Mouse (Mus musculus): ENCODE results near the gene Fam222a. TPM values are rescaled to one million over a fixed set of nuclear protein-coding genes. Genes with fewer than 3 reads are reported as not detected.

The Fam222a gene
- polyA plus RNA-seq, 2 experiments = 0.56 to 0.71 TPM

- TF ChIP-seq EP300 (IDR thresholded peaks at IDR 0.05; ENCODE audit: low read depth) (no peak), CTCF (IDR thresholded peaks at IDR 0.05; ENCODE audit: low read depth) (no peak)
- Histone ChIP-seq H3K27me3 (ENCODE audit: control insufficient read depth, insufficient read depth, low read length) (no peaks in the 10 kb centered on the region), H3K9ac (replicated peaks) (no peak overlapping the region), H3K27ac (no peak overlapping the region), H3K4me2 (ENCODE audit: low read depth) (no peak overlapping the region), H3K4me3 (ENCODE audit: insufficient read depth in 1 of 2, low read depth in 2 of 2, low read length in 2 of 2) (no peak overlapping the region), H3K9me3 (ENCODE audit: control insufficient read depth, low read length) (no peaks in the 10 kb centered on the region), H3K36me3 (replicated peaks; ENCODE audit: control insufficient read depth, insufficient read depth, low read depth) (no peaks in the 10 kb centered on the region), H3K4me1 (replicated peaks; ENCODE audit: control insufficient read depth in 2 of 2, insufficient read depth in 2 of 2, low read length in 1 of 2) (peaks cover 7 to 54% of the 10 kb centered on the region in 2 experiments)
- ATAC-seq (ENCODE audit: insufficient read depth) (no peak), DNase-seq (ENCODE audit: low read depth in 3 of 3, low spot score in 3 of 3) (no peak)
- 47% methylated on average over 19 of the region's 19 CpGs for WGBS (ENCODE audit: insufficient replicate concordance)
Measured at GRCm38 (mm10) chr5:114592463-114593160, 24.8 kb downstream of the Fam222a start.

GRCm38 (mm10) chr5:114593161-114593821 lies 25.5 kb downstream of the Fam222a start:
- Histone ChIP-seq H3K4me1 (replicated peaks; ENCODE audit: control insufficient read depth in 2 of 2, insufficient read depth in 2 of 2, low read length in 1 of 2) (peaks cover 7 to 51% of the 10 kb centered on the region in 2 experiments), H3K4me2 (ENCODE audit: low read depth) (no peak overlapping the region), H3K9ac (replicated peaks) (no peak overlapping the region), H3K27me3 (ENCODE audit: control insufficient read depth, insufficient read depth, low read length) (no peaks in the 10 kb centered on the region), H3K4me3 (ENCODE audit: insufficient read depth in 1 of 2, low read depth in 2 of 2, low read length in 2 of 2) (no peak overlapping the region), H3K27ac (no peak overlapping the region), H3K9me3 (ENCODE audit: control insufficient read depth, low read length) (no peaks in the 10 kb centered on the region), H3K36me3 (replicated peaks; ENCODE audit: control insufficient read depth, insufficient read depth, low read depth) (no peaks in the 10 kb centered on the region)
- DNase-seq (ENCODE audit: low read depth in 3 of 3, low spot score in 3 of 3) (no peak), ATAC-seq (ENCODE audit: insufficient read depth) (no peak)
- TF ChIP-seq CTCF (IDR thresholded peaks at IDR 0.05; ENCODE audit: low read depth) (no peak), EP300 (IDR thresholded peaks at IDR 0.05; ENCODE audit: low read depth) (no peak)
- 54% methylated on average over 12 of the region's 12 CpGs for WGBS (ENCODE audit: insufficient replicate concordance)

GRCm38 (mm10) chr5:114593949-114594348 lies 26.1 kb downstream of the Fam222a start:
- Histone ChIP-seq H3K27ac (no peak overlapping the region), H3K4me1 (replicated peaks; ENCODE audit: control insufficient read depth in 2 of 2, insufficient read depth in 2 of 2, low read length in 1 of 2) (peaks cover 7 to 48% of the 10 kb centered on the region in 2 experiments), H3K4me2 (ENCODE audit: low read depth) (no peak overlapping the region), H3K36me3 (replicated peaks; ENCODE audit: control insufficient read depth, insufficient read depth, low read depth) (no peaks in the 10 kb centered on the region), H3K9ac (replicated peaks) (no peak overlapping the region), H3K27me3 (ENCODE audit: control insufficient read depth, insufficient read depth, low read length) (no peaks in the 10 kb centered on the region), H3K4me3 (ENCODE audit: insufficient read depth in 1 of 2, low read depth in 2 of 2, low read length in 2 of 2) (no peak overlapping the region), H3K9me3 (ENCODE audit: control insufficient read depth, low read length) (no peaks in the 10 kb centered on the region)
- no peak for DNase-seq (ENCODE audit: low read depth in 3 of 3, low spot score in 3 of 3)
- no peak for TF ChIP-seq EP300 (IDR thresholded peaks at IDR 0.05; ENCODE audit: low read depth)
- no peak for TF ChIP-seq CTCF (IDR thresholded peaks at IDR 0.05; ENCODE audit: low read depth)
- WGBS (ENCODE audit: insufficient replicate concordance) = 63% methylated on average over 5 of the region's 5 CpGs
- no peak for ATAC-seq (ENCODE audit: insufficient read depth)

GRCm38 (mm10) chr5:114594741-114595241 lies 27.0 kb downstream of the Fam222a start:
- no peaks in the 10 kb centered on the region for H3K9me3 ChIP-seq (ENCODE audit: control insufficient read depth, low read length)
- no peak overlapping the region; the same call in 1 of the 2 replicates for H3K4me2 ChIP-seq (ENCODE audit: low read depth)
- H3K36me3 ChIP-seq (replicated peaks; ENCODE audit: control insufficient read depth, insufficient read depth, low read depth) = no peaks in the 10 kb centered on the region
- no peaks in the 10 kb centered on the region for H3K27me3 ChIP-seq (ENCODE audit: control insufficient read depth, insufficient read depth, low read length)
- TF ChIP-seq CTCF (IDR thresholded peaks at IDR 0.05; ENCODE audit: low read depth) (no peak), EP300 (IDR thresholded peaks at IDR 0.05; ENCODE audit: low read depth) (no peak)
- no peak overlapping the region for H3K27ac ChIP-seq
- ATAC-seq (ENCODE audit: insufficient read depth) (no peak), DNase-seq (ENCODE audit: low read depth in 3 of 3, low spot score in 3 of 3) (no peak)
- WGBS (ENCODE audit: insufficient replicate concordance) = 5% methylated on average over 15 of the region's 15 CpGs
- H3K4me1 ChIP-seq (replicated peaks; ENCODE audit: control insufficient read depth in 2 of 2, insufficient read depth in 2 of 2, low read length in 1 of 2) = peaks cover 7 to 48% of the 10 kb centered on the region in 2 experiments
- no peak overlapping the region for H3K4me3 ChIP-seq (ENCODE audit: insufficient read depth in 1 of 2, low read depth in 2 of 2, low read length in 2 of 2)
- H3K9ac ChIP-seq (replicated peaks) = no peak overlapping the region

DNA sequence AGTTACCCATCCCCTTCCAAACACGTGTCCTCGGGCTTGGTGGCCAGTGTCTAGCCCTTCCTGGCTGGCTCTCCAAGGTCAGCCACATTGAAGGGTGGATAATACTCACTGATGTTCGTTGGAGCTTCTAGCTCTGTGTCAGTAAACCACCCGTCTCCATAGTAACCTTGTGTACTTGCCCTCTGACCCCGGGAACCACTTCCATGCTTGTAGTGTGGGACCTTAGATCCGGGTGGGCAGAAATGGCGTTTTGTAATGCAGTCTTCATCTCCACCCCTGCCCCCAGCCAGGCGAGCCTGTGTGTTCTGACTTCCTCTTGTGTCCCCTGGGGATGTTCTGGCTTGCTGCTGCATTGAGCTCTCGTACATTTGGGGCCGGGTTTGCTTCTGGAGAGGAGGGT lies 28.8 kb downstream of the Fam222a start:
- H3K4me2 ChIP-seq (ENCODE audit: low read depth) = peak overlapping the region; percentile 27; the same call in 1 of the 2 replicates
- WGBS (ENCODE audit: insufficient replicate concordance) = 12% methylated on average over 10 of the region's 10 CpGs
- no peak overlapping the region for H3K27ac ChIP-seq
- H3K9me3 ChIP-seq (ENCODE audit: control insufficient read depth, low read length) = no peaks in the 10 kb centered on the region
- ATAC-seq (ENCODE audit: insufficient read depth) (peak; percentile 40; the same call in 1 of the 2 replicates), DNase-seq (ENCODE audit: low read depth in 3 of 3, low spot score in 3 of 3) (no peak)
- peaks cover 0 to 30% of the 10 kb centered on the region in 2 experiments; a peak in 2 of 4 replicates for H3K4me1 ChIP-seq (replicated peaks; ENCODE audit: control insufficient read depth in 2 of 2, insufficient read depth in 2 of 2, low read length in 1 of 2)
- H3K36me3 ChIP-seq (replicated peaks; ENCODE audit: control insufficient read depth, insufficient read depth, low read depth) = no peaks in the 10 kb centered on the region
- no peak overlapping the region for H3K9ac ChIP-seq (replicated peaks)
- no peaks in the 10 kb centered on the region for H3K27me3 ChIP-seq (ENCODE audit: control insufficient read depth, insufficient read depth, low read length)
- TF ChIP-seq EP300 (IDR thresholded peaks at IDR 0.05; ENCODE audit: low read depth) (no peak), CTCF (IDR thresholded peaks at IDR 0.05; ENCODE audit: low read depth) (no peak)
- no peak overlapping the region for H3K4me3 ChIP-seq (ENCODE audit: insufficient read depth in 1 of 2, low read depth in 2 of 2, low read length in 2 of 2)
